Mouse (Mus musculus) stomach, embryonic 14.5 days (tissue): Measurements from ENCODE around the gene Pex26. TPM values are rescaled to one million over a fixed set of nuclear protein-coding genes. Genes with fewer than 3 reads are reported as not detected.

ENCODE experiments used
- ATAC-seq: fragments of 200-750 bp; cut with Nextera tagmentation; 2 replicates; pipeline ENCODE4 v1.8.0; 2017; ENCODE audit warnings: low read depth, moderate TSS enrichment; ENCODE audit not compliant: insufficient number of reproducible peaks, insufficient read depth, low FRiP score
- H3K27ac ChIP-seq: fragments of 300-500 bp; sonication (generic); 2 replicates; pipeline ENCODE4 v1.5.1; 2014; ENCODE audit warnings: mild to moderate bottlenecking, low read length, moderate library complexity, mixed read lengths
- H3K27me3 ChIP-seq: fragments of 300-500 bp; sonication (generic); 2 replicates; pipeline ENCODE4 v1.6.1; 2014; ENCODE audit warnings: low read length, control low read depth, mixed read lengths; ENCODE audit not compliant: control insufficient read depth, insufficient read depth
- H3K36me3 ChIP-seq: fragments of 300-500 bp; sonication (generic); 2 replicates; pipeline ENCODE4 v1.6.1; 2014; ENCODE audit warnings: mild to moderate bottlenecking, control low read depth, low read length, moderate library complexity, mixed read lengths; ENCODE audit not compliant: control insufficient read depth, insufficient read depth
- H3K4me1 ChIP-seq: fragments of 300-500 bp; sonication (generic); 2 replicates; pipeline ENCODE4 v1.6.1; 2014; ENCODE audit warnings: low read length, control low read depth, mixed read lengths; ENCODE audit not compliant: control insufficient read depth, insufficient read depth
- H3K4me2 ChIP-seq: fragments of 300-500 bp; sonication (generic); replicated peaks from 2 replicates; pipeline ENCODE4 v1.6.1; 2014; ENCODE audit warnings: low read depth, low read length, control low read depth
- H3K4me3 ChIP-seq: fragments of 300-500 bp; sonication (generic); 2 replicates; pipeline ENCODE4 v1.5.1; 2014; ENCODE audit warnings: low read depth, low read length, control low read depth
- H3K9ac ChIP-seq: fragments of 300-500 bp; sonication (generic); replicated peaks from 2 replicates; pipeline ENCODE4 v1.6.1; 2014; ENCODE audit warnings: low read depth, mild to moderate bottlenecking, control low read depth, low read length, moderate library complexity, mixed read lengths
- H3K9me3 ChIP-seq: fragments of 300-500 bp; sonication (generic); 2 replicates; pipeline ENCODE4 v1.6.1; 2016; ENCODE audit warnings: low read depth, low read length, control low read depth; ENCODE audit not compliant: control insufficient read depth
- WGBS: fragments of 180-500 bp; shearing (Covaris S2); extraction: QIAGEN DNeasy Blood & Tissue Kit; methylation state at CpG from one replicate; pipeline ENCODE4 v1.1.7; 2014; 5-methylcytosine and 5-hydroxymethylcytosine counted together
- polyA plus RNA-seq: library from polyadenylated mRNA; unstranded; fragments of >200 nt; fragmentation: Nextera tagmentation; extraction: Ambion mirVana; gene quantifications from 2 replicates; pipeline ENCODE4 v1.2.1, GENCODE M21; 2014

Gene Pex26
- polyA plus RNA-seq, 1 experiment from 2014 or later, result 12.5 TPM

DNA sequence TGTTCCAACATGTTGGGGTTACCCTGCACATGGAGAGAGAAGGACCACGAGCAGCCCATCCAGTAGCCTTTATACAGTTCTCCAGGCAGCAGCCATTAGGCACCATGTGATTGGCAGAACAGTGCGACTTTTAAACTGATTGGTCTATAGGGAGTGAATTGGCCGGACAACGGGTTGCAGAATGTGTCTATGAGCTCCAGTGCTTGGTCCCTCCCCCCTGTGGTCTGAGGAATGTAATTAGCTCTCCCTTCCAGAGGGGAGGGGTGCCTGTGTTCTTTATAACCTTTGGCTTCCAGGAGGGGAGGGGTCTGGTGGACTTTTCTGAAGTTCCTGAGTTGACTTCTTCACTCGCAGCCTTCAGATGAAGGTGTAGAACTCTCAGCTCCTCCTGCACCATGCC lies 18.6 kb downstream of the Pex26 start:
- no peak overlapping the region for H3K4me2 ChIP-seq
- no peak overlapping the region for H3K4me3 ChIP-seq
- H3K36me3 ChIP-seq, result peaks cover 2% of the 10 kb centered on the region
- no peaks in the 10 kb centered on the region for H3K9me3 ChIP-seq
- whole genome bisulfite sequencing, result 77% methylated on average over 5 of the region's 5 CpGs
- ATAC-seq, result no peak
- H3K27ac ChIP-seq, result no peak overlapping the region
- H3K4me1 ChIP-seq, result no peaks in the 10 kb centered on the region
- H3K9ac ChIP-seq, result no peak overlapping the region
- H3K27me3 ChIP-seq, result no peaks in the 10 kb centered on the region

- no peaks in the 10 kb centered on the region; the same call in 1 of the 2 replicates for H3K36me3 ChIP-seq
- no peak overlapping the region for H3K4me3 ChIP-seq
- peaks cover 13% of the 10 kb centered on the region; the same call in 1 of the 2 replicates for H3K4me1 ChIP-seq
- 88% methylated on average over 5 of the region's 5 CpGs for WGBS
- H3K9me3 ChIP-seq, result no peaks in the 10 kb centered on the region
- no peak overlapping the region for H3K27ac ChIP-seq
- no peak overlapping the region for H3K4me2 ChIP-seq
- H3K9ac ChIP-seq, result no peak overlapping the region
- no peak for ATAC-seq
- peaks cover 15% of the 10 kb centered on the region; the same call in 1 of the 2 replicates for H3K27me3 ChIP-seq
Observed at GRCm38 (mm10) chr6:121206481-121206880, 23.0 kb downstream of the Pex26 start.

GRCm38 (mm10) chr6:121209584-121209983 lies 26.1 kb downstream of the Pex26 start:
- Histone ChIP-seq H3K4me1 (peaks cover 15% of the 10 kb centered on the region; the same call in 1 of the 2 replicates), H3K36me3 (no peaks in the 10 kb centered on the region), H3K9ac (no peak overlapping the region), H3K4me2 (no peak overlapping the region), H3K4me3 (no peak overlapping the region), H3K27ac (no peak overlapping the region), H3K27me3 (peaks cover 19% of the 10 kb centered on the region; the same call in 1 of the 2 replicates), H3K9me3 (no peaks in the 10 kb centered on the region)
- ATAC-seq, result no peak
- WGBS, result 66% methylated on average over 2 of the region's 2 CpGs

DNA sequence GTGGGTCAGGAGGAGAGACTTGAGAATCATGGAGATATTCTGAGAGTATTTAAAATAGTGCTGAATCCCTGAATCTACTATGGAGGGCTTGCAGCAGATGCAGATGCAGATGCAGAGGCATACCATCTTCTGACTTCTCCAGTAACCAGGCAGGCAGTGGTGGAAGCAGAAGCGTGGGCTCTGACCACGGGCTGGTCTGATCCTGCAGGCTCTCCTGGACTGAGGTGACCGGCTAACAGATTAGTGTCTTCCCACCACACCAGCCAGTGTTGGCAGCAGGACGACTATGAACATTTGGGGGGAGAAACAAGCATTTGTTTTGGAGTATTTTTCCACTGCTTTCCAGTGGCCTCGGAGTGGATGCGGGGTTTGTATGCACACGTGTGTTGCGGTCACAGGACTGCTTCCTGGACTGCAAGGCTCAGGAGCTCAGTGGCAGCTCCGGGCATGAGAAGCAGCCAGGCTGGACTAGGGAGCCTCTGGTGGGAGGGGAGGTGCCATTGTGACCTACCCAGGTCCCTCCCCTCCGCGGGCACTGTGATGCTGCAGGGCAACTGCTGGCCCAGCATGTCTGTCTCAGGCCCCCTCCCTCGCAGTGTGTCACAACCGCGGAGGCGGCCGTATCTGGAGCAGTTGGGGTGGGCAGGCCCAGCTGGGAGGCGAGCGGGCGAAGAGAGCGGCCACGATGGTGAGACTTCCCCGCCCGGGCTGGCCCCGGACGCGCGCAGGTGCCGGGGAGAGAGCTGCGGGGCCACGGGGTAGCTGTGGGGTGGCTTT lies 26.9 kb downstream of the Pex26 start, which contains the start of gene Tuba8:
Gene Tuba8 (plus strand): TSS at position 548 of the 777 bp plus-strand sequence.
- peak; percentile 67 for ATAC-seq
- Histone ChIP-seq H3K9me3 (no peaks in the 10 kb centered on the region), H3K27me3 (peaks cover 19% of the 10 kb centered on the region; the same call in 1 of the 2 replicates), H3K4me3 (peak within 1 kb of the TSS; percentile 32), H3K36me3 (no peaks in the 10 kb centered on the region), H3K4me1 (peaks cover 15% of the 10 kb centered on the region; the same call in 1 of the 2 replicates), H3K27ac (no peak within 1 kb of the TSS), H3K4me2 (peak within 1 kb of the TSS; percentile 78), H3K9ac (no peak within 1 kb of the TSS)
- 7% methylated on average over 30 of the region's 30 CpGs for WGBS

- Histone ChIP-seq H3K27me3 (peaks cover 19% of the 10 kb centered on the region; the same call in 1 of the 2 replicates), H3K27ac (no peak overlapping the region), H3K36me3 (no peaks in the 10 kb centered on the region), H3K9me3 (no peaks in the 10 kb centered on the region), H3K4me2 (peak overlapping the region; percentile 78), H3K4me1 (peaks cover 15% of the 10 kb centered on the region; the same call in 1 of the 2 replicates), H3K9ac (no peak overlapping the region), H3K4me3 (peak overlapping the region; percentile 32)
- WGBS, result 3% methylated on average over 12 of the region's 12 CpGs
- peak; percentile 44; the same call in 1 of the 2 replicates for ATAC-seq
Observed at GRCm38 (mm10) chr6:121210926-121211289, 27.4 kb downstream of the Pex26 start.

GRCm38 (mm10) chr6:121211743-121212142 lies 28.3 kb downstream of the Pex26 start:
- ATAC-seq, result no peak
- 0 out of 2 replicates have a peak overlapping the region, but pooled peaks have one; percentile 32 for H3K4me3 ChIP-seq
- 5% methylated on average over 5 of the region's 5 CpGs for WGBS
- H3K4me2 ChIP-seq, result no peak overlapping the region
- H3K36me3 ChIP-seq, result no peaks in the 10 kb centered on the region
- H3K27ac ChIP-seq, result no peak overlapping the region
- H3K9ac ChIP-seq, result no peak overlapping the region
- peaks cover 19% of the 10 kb centered on the region; the same call in 1 of the 2 replicates for H3K27me3 ChIP-seq
- no peaks in the 10 kb centered on the region for H3K9me3 ChIP-seq
- peaks cover 15% of the 10 kb centered on the region; the same call in 1 of the 2 replicates for H3K4me1 ChIP-seq

GRCm38 (mm10) chr6:121212988-121213387 lies 29.5 kb downstream of the Pex26 start:
- no peak overlapping the region for H3K4me3 ChIP-seq
- no peaks in the 10 kb centered on the region for H3K9me3 ChIP-seq
- H3K4me1 ChIP-seq, result peaks cover 15% of the 10 kb centered on the region; the same call in 1 of the 2 replicates
- H3K27ac ChIP-seq, result no peak overlapping the region
- WGBS, result 71% methylated on average over 4 of the region's 4 CpGs
- no peak overlapping the region for H3K9ac ChIP-seq
- no peak for ATAC-seq
- peaks cover 19% of the 10 kb centered on the region; the same call in 1 of the 2 replicates for H3K27me3 ChIP-seq
- no peaks in the 10 kb centered on the region for H3K36me3 ChIP-seq
- no peak overlapping the region for H3K4me2 ChIP-seq

DNA sequence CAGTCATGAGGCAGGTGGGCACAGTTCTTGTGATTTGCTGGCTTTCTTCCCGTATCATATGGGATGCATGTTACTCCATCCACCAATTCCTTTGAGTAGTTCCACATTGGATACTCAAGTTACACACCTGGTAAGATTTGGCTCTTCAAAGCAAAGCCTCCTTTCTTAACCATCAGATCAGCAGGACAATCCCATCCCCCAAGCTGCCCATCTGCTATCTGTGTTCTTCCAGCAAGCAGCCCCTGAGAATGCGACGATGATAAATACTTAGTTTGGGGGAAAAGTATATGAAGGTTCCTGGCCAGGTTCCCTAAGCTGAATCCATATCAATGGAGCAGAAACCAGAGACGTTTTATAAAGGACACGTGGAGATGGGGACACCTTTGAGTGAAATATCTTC lies 30.8 kb downstream of the Pex26 start:
- Histone ChIP-seq H3K9ac (no peak overlapping the region), H3K4me2 (no peak overlapping the region), H3K9me3 (no peaks in the 10 kb centered on the region), H3K27me3 (peaks cover 19% of the 10 kb centered on the region; the same call in 1 of the 2 replicates), H3K36me3 (no peaks in the 10 kb centered on the region), H3K4me1 (peaks cover 15% of the 10 kb centered on the region; the same call in 1 of the 2 replicates), H3K4me3 (no peak overlapping the region), H3K27ac (no peak overlapping the region)
- 80% methylated on average over 5 of the region's 5 CpGs for WGBS
- no peak for ATAC-seq
